Mouse (Mus musculus) limb, embryonic 13.5 days (tissue): ENCODE data around the gene Map3k1. TPM values are rescaled to one million over a fixed set of nuclear protein-coding genes. Genes with fewer than 3 reads are reported as not detected.
"Not testable (repeated sequence)": the region's sequence is repeated elsewhere in the genome, so short reads cannot be mapped to it uniquely, and the experiment has no call there.

ENCODE experiments used
- ATAC-seq: fragments of 200-750 bp; cut with Nextera tagmentation; 2 replicates; pipeline ENCODE4 v1.8.0; 2017; ENCODE audit warnings: low read depth, moderate number of reproducible peaks, moderate TSS enrichment; ENCODE audit not compliant: low FRiP score
- H3K27ac ChIP-seq: fragments of 300-500 bp; sonication (generic); 2 replicates; pipeline ENCODE4 v1.5.1; 2015; ENCODE audit warnings: inconsistent platforms, mild to moderate bottlenecking, moderate library complexity
- H3K27me3 ChIP-seq: fragments of 300-500 bp; sonication (generic); 2 replicates; pipeline ENCODE4 v1.6.1; 2015; ENCODE audit warnings: mild to moderate bottlenecking, inconsistent platforms
- H3K36me3 ChIP-seq: fragments of 300-500 bp; sonication (generic); 2 replicates; pipeline ENCODE4 v1.6.1; 2015; ENCODE audit warnings: inconsistent platforms, mild to moderate bottlenecking, moderate library complexity
- H3K4me1 ChIP-seq: fragments of 300-500 bp; sonication (generic); 2 replicates; pipeline ENCODE4 v1.6.1; 2015; ENCODE audit warnings: inconsistent platforms
- H3K4me2 ChIP-seq: fragments of 300-500 bp; sonication (generic); replicated peaks from 2 replicates; pipeline ENCODE4 v1.6.1; 2015; ENCODE audit warnings: inconsistent platforms, mild to moderate bottlenecking, moderate library complexity
- H3K4me3 ChIP-seq: fragments of 300-500 bp; sonication (generic); 2 replicates; pipeline ENCODE4 v1.5.1; 2015; ENCODE audit warnings: moderate library complexity, mild to moderate bottlenecking, inconsistent platforms
- H3K9ac ChIP-seq: fragments of 300-500 bp; sonication (generic); 2 replicates; pipeline ENCODE4 v1.6.1; 2015; ENCODE audit warnings: mild to moderate bottlenecking, inconsistent platforms
- H3K9me3 ChIP-seq: fragments of 300-500 bp; sonication (generic); 2 replicates; pipeline ENCODE4 v1.6.1; 2016; ENCODE audit warnings: inconsistent platforms
- WGBS: fragments of 180-500 bp; shearing (Covaris S2); methylation state at CpG from one replicate; pipeline ENCODE4 v1.1.7; 2015; 5-methylcytosine and 5-hydroxymethylcytosine counted together
- polyA plus RNA-seq: library from polyadenylated mRNA; unstranded; fragments of >200 nt; fragmentation: Nextera tagmentation; extraction: Ambion mirVana; gene quantifications from 2 replicates; pipeline ENCODE4 v1.2.1, GENCODE M21; 2015

The Map3k1 gene
- polyA plus RNA-seq, 1 experiment from 2014 or later = 14.2 TPM

- ATAC-seq, H3K9ac ChIP-seq, H3K9me3 ChIP-seq, H3K27me3 ChIP-seq, H3K4me3 ChIP-seq, H3K4me2 ChIP-seq, H3K4me1 ChIP-seq, H3K27ac ChIP-seq: not testable (repeated sequence)
- peaks cover 79% of the 10 kb centered on the region for H3K36me3 ChIP-seq
- WGBS = 86% methylated on average over 4 of the region's 4 CpGs
These were observed 104.8 kb downstream of the Map3k1 start for GRCm38 (mm10) chr13:111703952-111704351.

GRCm38 (mm10) chr13:111703396-111703795 lies 105.4 kb downstream of the Map3k1 start:
- H3K4me2 ChIP-seq = no peak overlapping the region
- H3K27ac ChIP-seq = no peak overlapping the region
- 96% methylated on average over 10 of the region's 10 CpGs for WGBS
- no peaks in the 10 kb centered on the region for H3K4me1 ChIP-seq
- no peaks in the 10 kb centered on the region for H3K27me3 ChIP-seq
- H3K36me3 ChIP-seq = peaks cover 74% of the 10 kb centered on the region
- H3K4me3 ChIP-seq = no peak overlapping the region
- H3K9ac ChIP-seq = no peak overlapping the region
- no peak for ATAC-seq
- no peaks in the 10 kb centered on the region for H3K9me3 ChIP-seq

Other genes with a start within 250 kb of the Map3k1 start
- not detected in 2 replicates for gene Gm10198, start 216.2 kb downstream of the Map3k1 start, polyA plus RNA-seq
- gene Mier3, start 128.0 kb downstream of the Map3k1 start, polyA plus RNA-seq = 26.9 and 27.5 TPM in 2 replicates